Mouse (Mus musculus) thymus, postnatal 25 days (tissue): ENCODE results near the gene Arid3c.
A peak's percentile ranks its signal among the peaks of the same experiment; 100 is the strongest.

Source experiments
- DNase-seq: peaks from one replicate; pipeline ENCODE4 v3.0.0; 2022

Gene Arid3c

GRCm38 (mm10) chr4:41744131-41744530 is 13.2 kb upstream of the Arid3c start:
- no peak for DNase-seq

GRCm38 (mm10) chr4:41741158-41741560 is 10.2 kb upstream of the Arid3c start:
- DNase-seq, result peak; percentile 94

GRCm38 (mm10) chr4:41740380-41741157 is 9.6 kb upstream of the Arid3c start:
- peak; percentile 45 for DNase-seq

- no peak for DNase-seq
Observed at GRCm38 (mm10) chr4:41739260-41739659, 8.3 kb upstream of the Arid3c start.

- DNase-seq, result no peak
Observed at GRCm38 (mm10) chr4:41738256-41738603, 7.3 kb upstream of the Arid3c start.

GRCm38 (mm10) chr4:41737602-41738255 is 6.8 kb upstream of the Arid3c start:
- DNase-seq, result peak; percentile 82

GRCm38 (mm10) chr4:41726826-41727621 is 3.9 kb downstream of the Arid3c start:
- DNase-seq, result no peak

GRCm38 (mm10) chr4:41722918-41723351 is 8.0 kb downstream of the Arid3c start, which contains the start of gene Dctn3:
Dctn3 (minus strand) TSS chr4:41723170.
- DNase-seq, result peak; percentile 81

- DNase-seq, result no peak
Observed at GRCm38 (mm10) chr4:41716834-41717233, 14.1 kb downstream of the Arid3c start.

GRCm38 (mm10) chr4:41715596-41715995 is 15.3 kb downstream of the Arid3c start:
- peak; percentile 49 for DNase-seq

- no peak for DNase-seq
Observed at GRCm38 (mm10) chr4:41715082-41715481, 15.9 kb downstream of the Arid3c start.

- DNase-seq, result peak; percentile 50
Observed at GRCm38 (mm10) chr4:41714276-41714675, 16.7 kb downstream of the Arid3c start.

- peak; percentile 85 for DNase-seq
Observed at GRCm38 (mm10) chr4:41713197-41714067, 17.5 kb downstream of the Arid3c start, which contains the start of gene Rpp25l. Rpp25l (minus strand) TSS chr4:41713534.

GRCm38 (mm10) chr4:41712421-41713196 is 18.3 kb downstream of the Arid3c start:
- no peak for DNase-seq

- no peak for DNase-seq
Observed at GRCm38 (mm10) chr4:41711705-41712375, 19.1 kb downstream of the Arid3c start.

GRCm38 (mm10) chr4:41710229-41710628 is 20.7 kb downstream of the Arid3c start:
- no peak for DNase-seq

GRCm38 (mm10) chr4:41708192-41708745 is 22.7 kb downstream of the Arid3c start:
- DNase-seq, result no peak

- DNase-seq, result peak; percentile 73
Observed at GRCm38 (mm10) chr4:41707011-41707535, 23.9 kb downstream of the Arid3c start.

GRCm38 (mm10) chr4:41705922-41706754 is 24.8 kb downstream of the Arid3c start:
- no peak for DNase-seq
